Mouse (Mus musculus) myocyte (in vitro differentiated cells): ENCODE measurements around the gene Lpp.

Source experiments
- E2F4 ChIP-seq: IDR thresholded peaks from one replicate; pipeline ENCODE4 v1.6.1; 2011; ENCODE audit warnings: mild to moderate bottlenecking, control low read depth, moderate library complexity; ENCODE audit not compliant: insufficient read depth
- MAX ChIP-seq: IDR thresholded peaks from one replicate; pipeline ENCODE4 v1.6.1; 2011; ENCODE audit warnings: low read depth, mild to moderate bottlenecking, control low read depth
- MYOG ChIP-seq, 3 experiments: IDR thresholded peaks; one replicate each; pipeline ENCODE4 v1.6.1; 2011; ENCODE audit warnings: control low read depth in 2 of 3, low read depth in 2 of 3, mild to moderate bottlenecking in 2 of 3; ENCODE audit not compliant: insufficient read length in 2 of 3, control insufficient read depth in 1 of 3, insufficient read depth in 1 of 3
- POLR2A ChIP-seq: IDR thresholded peaks from one replicate; pipeline ENCODE4 v1.6.1; 2011; ENCODE audit warnings: low read depth, mild to moderate bottlenecking, control low read depth, moderate library complexity; ENCODE audit not compliant: insufficient read length
- TCF12 ChIP-seq: IDR thresholded peaks from one replicate; pipeline ENCODE4 v1.6.1; 2011; ENCODE audit warnings: mild to moderate bottlenecking, control low read depth; ENCODE audit not compliant: poor library complexity, insufficient read depth, severe bottlenecking
- TCF3 ChIP-seq: IDR thresholded peaks from one replicate; pipeline ENCODE4 v1.6.1; 2011; ENCODE audit warnings: low read depth, control low read depth; ENCODE audit not compliant: insufficient read length
- USF1 ChIP-seq: IDR thresholded peaks from one replicate; pipeline ENCODE4 v1.6.1; 2011; ENCODE audit warnings: low read depth, mild to moderate bottlenecking, control low read depth, moderate library complexity

DNA sequence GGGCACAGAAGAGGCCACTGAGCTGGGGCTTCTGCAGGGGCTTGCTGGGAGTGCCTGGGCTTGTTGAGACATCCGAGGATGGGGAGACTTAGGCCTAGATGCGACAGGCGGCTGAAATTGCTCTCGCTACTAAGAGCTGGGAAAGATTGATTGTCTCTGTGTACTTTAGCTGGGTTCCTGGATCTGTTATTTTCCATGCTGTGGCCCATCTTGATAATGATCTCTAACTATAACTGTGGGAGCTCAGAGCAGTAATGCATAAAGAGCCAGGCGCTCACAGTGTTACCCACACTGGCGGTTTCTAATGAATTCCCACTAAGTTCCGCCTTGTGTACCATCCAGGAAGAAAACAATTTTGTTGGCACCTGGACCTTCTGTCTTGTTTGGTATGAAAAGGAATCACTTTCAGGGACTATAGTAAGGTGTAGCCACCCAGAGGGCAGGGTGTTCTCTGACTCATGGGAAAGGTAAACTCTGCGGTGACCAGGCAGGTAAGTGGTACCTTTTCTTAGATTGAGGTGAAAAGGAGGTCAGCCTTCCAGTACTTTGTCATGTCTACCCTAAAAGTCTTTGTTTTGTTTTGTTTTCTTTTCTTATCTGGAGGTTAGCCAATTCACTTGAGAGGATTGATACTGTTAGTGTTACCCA, 10.6 kb downstream of the Lpp start:
- no peak for TF ChIP-seq POLR2A
- no peak for TF ChIP-seq MYOG (IDR thresholded peaks at IDR 0.05; ENCODE audit: control insufficient read depth in 1 of 3, insufficient read depth in 1 of 3, insufficient read length in 2 of 3, low read depth in 2 of 3)
- no peak for TF ChIP-seq TCF12
- TF ChIP-seq E2F4, result no peak
- TF ChIP-seq MAX, result no peak
- no peak for TF ChIP-seq TCF3
- no peak for TF ChIP-seq USF1
